Mouse (Mus musculus): ENCODE results near the gene H2-M10.6. TPM values are rescaled to one million over a fixed set of nuclear protein-coding genes. Genes with fewer than 3 reads are reported as not detected.
A peak's percentile ranks its signal among the peaks of the same experiment; 100 is the strongest.

H2-M10.6 gene
- polyA plus RNA-seq, 1 experiment from 2014 or later = not detected

DNA sequence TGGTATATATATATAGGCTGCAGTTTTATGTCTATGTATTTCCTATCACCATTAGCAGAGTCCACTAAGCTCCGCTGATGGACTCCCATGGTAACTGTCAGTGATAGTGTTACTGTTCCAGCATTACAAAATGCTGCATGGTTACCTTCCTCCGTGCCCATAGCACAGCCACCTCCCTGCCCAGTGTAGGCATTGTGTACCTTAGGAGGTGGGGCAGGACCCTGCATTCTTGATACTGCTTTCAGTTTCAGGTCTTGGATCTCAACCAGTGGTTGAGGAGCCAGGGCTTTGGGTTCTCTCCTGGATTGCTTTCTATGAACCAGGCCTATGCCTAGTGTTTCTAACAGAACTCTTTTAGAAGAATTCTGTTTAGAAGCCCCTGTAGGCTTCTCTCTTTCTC is 38.0 kb downstream of the H2-M10.6 start:
- ATAC-seq (peak; percentile 84), DNase-seq (ENCODE audit: low spot score) (peak; percentile 69)
- Histone ChIP-seq H3K9me3 (ENCODE audit: low read length) (no peaks in the 10 kb centered on the region), H3K4me2 (replicated peaks; ENCODE audit: low read depth, low read length) (no peak overlapping the region), H3K27me3 (replicated peaks; ENCODE audit: insufficient read depth, low read length) (no peaks in the 10 kb centered on the region), H3K27ac (ENCODE audit: low read length) (peak overlapping the region; percentile 49; the same call in 1 of the 2 replicates), H3K4me1 (ENCODE audit: insufficient read depth, low read depth, low read length) (no peaks in the 10 kb centered on the region), H3K4me3 (ENCODE audit: low read depth, low read length) (no peak overlapping the region), H3K9ac (replicated peaks; ENCODE audit: low read depth) (no peak overlapping the region), H3K36me3 (ENCODE audit: insufficient read depth, low read length) (peaks cover 20% of the 10 kb centered on the region)
- no peak for TF ChIP-seq CTCF (IDR thresholded peaks at IDR 0.05)
- TF ChIP-seq EP300 (IDR thresholded peaks at IDR 0.05) = no peak
- WGBS = 65% methylated on average over 2 of the region's 2 CpGs

DNA sequence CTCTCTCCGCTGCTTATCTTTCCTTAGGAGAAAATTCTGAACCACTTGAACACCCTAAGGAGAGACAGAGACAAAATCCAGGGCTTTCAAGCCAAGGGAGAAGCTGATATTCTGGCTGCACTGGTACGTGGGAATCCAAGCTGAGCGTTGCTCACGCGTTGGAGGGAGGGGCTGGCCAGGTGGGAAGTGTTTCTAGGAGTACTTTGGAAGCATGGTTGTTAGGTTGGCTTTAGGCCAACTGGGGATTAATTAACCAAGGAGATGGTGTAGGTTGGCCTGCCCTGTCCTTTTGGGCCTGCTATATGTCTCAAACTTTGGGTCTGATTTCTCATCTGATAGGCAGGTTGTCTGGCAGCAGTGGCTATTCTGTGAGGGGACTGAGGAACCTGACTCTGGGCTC is 39.2 kb downstream of the H2-M10.6 start:
- DNase-seq (ENCODE audit: low spot score) = no peak
- no peaks in the 10 kb centered on the region for H3K4me1 ChIP-seq (ENCODE audit: insufficient read depth, low read depth, low read length)
- no peak overlapping the region for H3K4me2 ChIP-seq (replicated peaks; ENCODE audit: low read depth, low read length)
- no peak for ATAC-seq
- peaks cover 23% of the 10 kb centered on the region for H3K36me3 ChIP-seq (ENCODE audit: insufficient read depth, low read length)
- H3K27ac ChIP-seq (ENCODE audit: low read length) = no peak overlapping the region
- TF ChIP-seq EP300 (IDR thresholded peaks at IDR 0.05) (no peak), CTCF (IDR thresholded peaks at IDR 0.05) (no peak)
- no peaks in the 10 kb centered on the region for H3K27me3 ChIP-seq (replicated peaks; ENCODE audit: insufficient read depth, low read length)
- no peak overlapping the region for H3K4me3 ChIP-seq (ENCODE audit: low read depth, low read length)
- 56% methylated on average over 5 of the region's 5 CpGs for WGBS
- no peak overlapping the region for H3K9ac ChIP-seq (replicated peaks; ENCODE audit: low read depth)
- H3K9me3 ChIP-seq (ENCODE audit: low read length) = no peaks in the 10 kb centered on the region

DNA sequence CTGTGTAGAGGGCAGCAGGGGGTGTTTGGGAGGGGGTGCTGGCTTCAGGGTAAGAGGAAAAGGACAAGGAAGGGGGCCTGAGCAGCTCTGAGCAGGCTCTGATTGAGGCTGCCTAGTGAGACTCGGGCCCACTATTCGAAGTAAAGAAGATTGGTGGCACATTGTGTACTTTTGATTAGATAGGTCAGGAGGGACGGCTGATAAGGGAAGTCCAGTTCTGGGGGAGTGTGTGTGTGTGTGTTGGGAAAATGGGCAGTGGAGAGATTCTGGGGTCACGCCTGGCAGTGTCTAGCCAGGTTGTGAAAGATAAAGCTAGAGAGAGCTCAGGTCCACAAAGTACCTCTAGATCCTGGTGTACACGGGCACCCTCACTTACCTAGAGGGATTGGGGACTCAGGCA is 39.7 kb downstream of the H2-M10.6 start:
- Histone ChIP-seq H3K4me1 (ENCODE audit: insufficient read depth, low read depth, low read length) (no peaks in the 10 kb centered on the region), H3K9ac (replicated peaks; ENCODE audit: low read depth) (no peak overlapping the region), H3K9me3 (ENCODE audit: low read length) (no peaks in the 10 kb centered on the region), H3K27me3 (replicated peaks; ENCODE audit: insufficient read depth, low read length) (no peaks in the 10 kb centered on the region), H3K36me3 (ENCODE audit: insufficient read depth, low read length) (peaks cover 26% of the 10 kb centered on the region), H3K4me3 (ENCODE audit: low read depth, low read length) (no peak overlapping the region), H3K4me2 (replicated peaks; ENCODE audit: low read depth, low read length) (no peak overlapping the region), H3K27ac (ENCODE audit: low read length) (no peak overlapping the region)
- TF ChIP-seq CTCF (IDR thresholded peaks at IDR 0.05) (no peak), EP300 (IDR thresholded peaks at IDR 0.05) (no peak)
- WGBS = 62% methylated on average over 5 of the region's 5 CpGs
- DNase-seq (ENCODE audit: low spot score) (no peak), ATAC-seq (no peak)

DNA sequence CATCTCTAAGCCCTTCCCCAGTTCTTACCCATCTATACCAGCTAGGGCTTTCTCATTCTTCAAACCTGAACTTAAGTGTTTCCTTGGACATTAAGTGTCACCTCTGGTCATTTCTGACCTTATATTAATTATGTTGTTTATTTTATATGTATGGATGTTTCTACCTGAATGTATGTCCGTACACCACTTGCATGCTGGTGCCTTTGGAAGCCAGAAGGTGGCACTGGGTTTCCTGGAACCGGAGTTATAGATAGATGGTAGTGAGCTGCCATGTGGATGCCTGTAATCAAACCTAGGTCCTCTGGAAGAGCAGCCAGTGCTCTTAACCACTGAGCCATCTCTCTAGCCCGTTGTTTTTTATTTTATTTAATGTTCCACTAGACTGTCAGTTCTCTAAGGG is 43.5 kb downstream of the H2-M10.6 start:
- peaks cover 43% of the 10 kb centered on the region for H3K36me3 ChIP-seq (ENCODE audit: insufficient read depth, low read length)
- H3K4me2 ChIP-seq (replicated peaks; ENCODE audit: low read depth, low read length) = no peak overlapping the region
- H3K27ac ChIP-seq (ENCODE audit: low read length) = no peak overlapping the region
- H3K27me3 ChIP-seq (replicated peaks; ENCODE audit: insufficient read depth, low read length) = no peaks in the 10 kb centered on the region
- no peak overlapping the region for H3K9ac ChIP-seq (replicated peaks; ENCODE audit: low read depth)
- no peaks in the 10 kb centered on the region for H3K9me3 ChIP-seq (ENCODE audit: low read length)
- no peak overlapping the region for H3K4me3 ChIP-seq (ENCODE audit: low read depth, low read length)
- no peaks in the 10 kb centered on the region for H3K4me1 ChIP-seq (ENCODE audit: insufficient read depth, low read depth, low read length)
- ATAC-seq = no peak
- WGBS = 90% methylated on average over 3 of the region's 3 CpGs
- TF ChIP-seq CTCF (IDR thresholded peaks at IDR 0.05) (no peak), EP300 (IDR thresholded peaks at IDR 0.05) (no peak)
- no peak for DNase-seq (ENCODE audit: low spot score)

DNA sequence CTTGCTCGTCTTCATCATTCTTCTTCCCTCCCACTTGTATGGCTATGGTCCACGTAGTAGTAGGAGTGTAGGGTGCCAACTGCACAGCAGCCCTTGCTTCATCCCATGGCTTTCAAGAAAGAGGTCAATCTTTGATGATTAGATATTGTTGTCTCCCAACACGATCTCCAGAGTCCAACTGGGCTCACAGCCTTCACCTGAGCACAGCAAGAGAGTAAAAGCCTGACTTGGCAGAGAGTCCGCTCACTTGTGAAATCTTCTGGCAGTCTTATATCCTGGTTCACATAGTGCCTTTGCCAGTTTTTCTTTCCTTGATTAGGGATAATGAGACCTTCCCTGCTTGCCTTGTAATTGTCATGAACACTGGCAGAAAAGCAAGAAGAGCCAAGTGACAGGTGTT is 44.3 kb downstream of the H2-M10.6 start:
- no peak overlapping the region for H3K9ac ChIP-seq (replicated peaks; ENCODE audit: low read depth)
- H3K9me3 ChIP-seq (ENCODE audit: low read length) = no peaks in the 10 kb centered on the region
- no peak overlapping the region for H3K4me3 ChIP-seq (ENCODE audit: low read depth, low read length)
- H3K36me3 ChIP-seq (ENCODE audit: insufficient read depth, low read length) = peaks cover 43% of the 10 kb centered on the region
- no peak for DNase-seq (ENCODE audit: low spot score)
- no peak for TF ChIP-seq EP300 (IDR thresholded peaks at IDR 0.05)
- TF ChIP-seq CTCF (IDR thresholded peaks at IDR 0.05) = no peak
- H3K27ac ChIP-seq (ENCODE audit: low read length) = no peak overlapping the region
- no peak for ATAC-seq
- no peak overlapping the region for H3K4me2 ChIP-seq (replicated peaks; ENCODE audit: low read depth, low read length)
- H3K27me3 ChIP-seq (replicated peaks; ENCODE audit: insufficient read depth, low read length) = no peaks in the 10 kb centered on the region
- H3K4me1 ChIP-seq (ENCODE audit: insufficient read depth, low read depth, low read length) = no peaks in the 10 kb centered on the region
- 91% methylated on average over 4 of the region's 4 CpGs for WGBS

DNA sequence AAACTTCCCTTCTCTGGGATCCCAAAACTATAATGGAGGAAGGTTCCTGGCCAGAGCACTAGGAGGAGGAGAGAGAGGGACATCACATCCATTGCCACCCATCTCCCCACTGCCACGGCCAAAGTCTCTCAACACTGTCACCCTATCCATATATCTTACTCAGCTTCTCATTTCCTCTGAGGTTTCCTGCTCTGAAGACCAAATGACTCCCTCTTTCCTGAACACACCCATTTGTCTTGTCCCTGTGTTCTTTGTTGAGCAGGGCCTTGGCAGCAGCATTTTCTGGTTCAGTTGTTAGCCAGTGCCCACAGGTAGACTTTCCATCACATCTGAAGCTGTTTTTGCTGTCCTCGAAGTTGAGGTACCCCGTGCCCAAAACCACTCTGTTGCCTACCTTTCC is 46.2 kb downstream of the H2-M10.6 start:
- TF ChIP-seq CTCF (IDR thresholded peaks at IDR 0.05) (no peak), EP300 (IDR thresholded peaks at IDR 0.05) (no peak)
- 82% methylated on average over 3 of the region's 3 CpGs for WGBS
- H3K36me3 ChIP-seq (ENCODE audit: insufficient read depth, low read length) = peaks cover 35% of the 10 kb centered on the region

DNA sequence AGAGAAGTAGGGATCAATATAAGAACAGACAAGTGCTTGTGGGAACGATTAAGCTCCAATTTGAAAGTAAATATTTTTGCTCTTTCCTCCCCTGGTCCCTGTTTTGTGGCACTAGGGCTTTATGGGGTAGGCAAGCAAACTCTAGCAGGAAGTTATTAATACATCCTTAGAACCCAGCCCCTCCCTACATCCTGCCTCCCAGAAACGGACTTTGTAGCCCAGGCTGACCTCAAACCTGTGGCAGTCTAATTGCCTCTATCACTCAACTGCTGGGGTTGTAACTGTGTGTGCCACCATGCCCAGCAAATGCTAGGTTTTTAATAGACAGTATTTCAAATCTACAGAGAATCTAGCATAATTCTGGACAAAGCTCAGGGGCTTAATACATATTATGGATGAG is 49.7 kb downstream of the H2-M10.6 start:
- Histone ChIP-seq H3K9ac (replicated peaks; ENCODE audit: low read depth) (no peak overlapping the region), H3K36me3 (ENCODE audit: insufficient read depth, low read length) (peaks cover 17% of the 10 kb centered on the region; the same call in 1 of the 2 replicates), H3K9me3 (ENCODE audit: low read length) (no peaks in the 10 kb centered on the region), H3K27me3 (replicated peaks; ENCODE audit: insufficient read depth, low read length) (peaks cover 4% of the 10 kb centered on the region; the same call in 1 of the 2 replicates), H3K4me3 (ENCODE audit: low read depth, low read length) (no peak overlapping the region), H3K27ac (ENCODE audit: low read length) (no peak overlapping the region), H3K4me2 (replicated peaks; ENCODE audit: low read depth, low read length) (no peak overlapping the region), H3K4me1 (ENCODE audit: insufficient read depth, low read depth, low read length) (no peaks in the 10 kb centered on the region)
- ATAC-seq (no peak), DNase-seq (ENCODE audit: low spot score) (no peak)
- TF ChIP-seq EP300 (IDR thresholded peaks at IDR 0.05) = no peak
- no peak for TF ChIP-seq CTCF (IDR thresholded peaks at IDR 0.05)
- WGBS = 35% methylated on average over 2 of the region's 2 CpGs

More for the DNA sequence above, 46.2 kb downstream of the H2-M10.6 start:
- no peak overlapping the region for H3K27ac ChIP-seq (ENCODE audit: low read length)
- ATAC-seq (no peak), DNase-seq (ENCODE audit: low spot score) (no peak)
- H3K9ac ChIP-seq (replicated peaks; ENCODE audit: low read depth) = no peak overlapping the region
- H3K4me2 ChIP-seq (replicated peaks; ENCODE audit: low read depth, low read length) = no peak overlapping the region
- no peaks in the 10 kb centered on the region for H3K27me3 ChIP-seq (replicated peaks; ENCODE audit: insufficient read depth, low read length)
- no peak overlapping the region for H3K4me3 ChIP-seq (ENCODE audit: low read depth, low read length)
- H3K9me3 ChIP-seq (ENCODE audit: low read length) = no peaks in the 10 kb centered on the region
- H3K4me1 ChIP-seq (ENCODE audit: insufficient read depth, low read depth, low read length) = no peaks in the 10 kb centered on the region

Other genes starting within 250 kb of the H2-M10.6 start
- gene H2-M9, start 169.5 kb upstream of the H2-M10.6 start, polyA plus RNA-seq (2015; fragmentation: Nextera tagmentation; extraction: Ambion mirVana) = 0.11 and 0.40 TPM in 2 replicates
- gene H2-M1, start 140.0 kb upstream of the H2-M10.6 start, polyA plus RNA-seq (2015; fragmentation: Nextera tagmentation; extraction: Ambion mirVana) = not detected in 2 replicates
- gene H2-M10.5, start 39.3 kb upstream of the H2-M10.6 start, polyA plus RNA-seq (2015; fragmentation: Nextera tagmentation; extraction: Ambion mirVana) = not detected in 2 replicates
- gene Trim26, start 25.0 kb downstream of the H2-M10.6 start, polyA plus RNA-seq (2015; fragmentation: Nextera tagmentation; extraction: Ambion mirVana) = 29.7 and 35.3 TPM in 2 replicates
- 0.10 and 0.14 TPM in 2 replicates for gene Trim15, start 55.0 kb downstream of the H2-M10.6 start, polyA plus RNA-seq (2015; fragmentation: Nextera tagmentation; extraction: Ambion mirVana)
- gene Trim10, start 57.4 kb downstream of the H2-M10.6 start, polyA plus RNA-seq (2015; fragmentation: Nextera tagmentation; extraction: Ambion mirVana) = 3.5 and 3.6 TPM in 2 replicates
- gene Trim40, start 78.0 kb downstream of the H2-M10.6 start, polyA plus RNA-seq (2015; fragmentation: Nextera tagmentation; extraction: Ambion mirVana) = not detected in 2 replicates
- not detected in 2 replicates for gene Trim31, start 85.9 kb downstream of the H2-M10.6 start, polyA plus RNA-seq (2015; fragmentation: Nextera tagmentation; extraction: Ambion mirVana)
- 13.4 and 13.5 TPM in 2 replicates for gene Rnf39, start 130.7 kb downstream of the H2-M10.6 start, polyA plus RNA-seq (2015; fragmentation: Nextera tagmentation; extraction: Ambion mirVana)
- gene Ppp1r11, start 139.6 kb downstream of the H2-M10.6 start, polyA plus RNA-seq (2015; fragmentation: Nextera tagmentation; extraction: Ambion mirVana) = 96.9 and 108 TPM in 2 replicates
- gene Znrd1, start 146.4 kb downstream of the H2-M10.6 start, polyA plus RNA-seq (2015; fragmentation: Nextera tagmentation; extraction: Ambion mirVana) = 63.8 and 72.8 TPM in 2 replicates
- 5.1 and 6.1 TPM in 2 replicates for gene Znrd1as, start 146.4 kb downstream of the H2-M10.6 start, polyA plus RNA-seq (2015; fragmentation: Nextera tagmentation; extraction: Ambion mirVana)
- gene 2410137M14Rik, start 169.1 kb downstream of the H2-M10.6 start, polyA plus RNA-seq (2015; fragmentation: Nextera tagmentation; extraction: Ambion mirVana) = 0.14 TPM in 1 of 2 replicates, not detected in the other
- 0.13 and 0.21 TPM in 2 replicates for gene H2-M5, start 177.4 kb downstream of the H2-M10.6 start, polyA plus RNA-seq (2015; fragmentation: Nextera tagmentation; extraction: Ambion mirVana)
- 35.6 and 44.3 TPM in 2 replicates for gene Zfp57, start 189.0 kb downstream of the H2-M10.6 start, polyA plus RNA-seq (2015; fragmentation: Nextera tagmentation; extraction: Ambion mirVana)
- 0.07 TPM in 1 of 2 replicates, not detected in the other for gene Mog, start 211.2 kb downstream of the H2-M10.6 start, polyA plus RNA-seq (2015; fragmentation: Nextera tagmentation; extraction: Ambion mirVana)
- 5.8 and 6.2 TPM in 2 replicates for gene Gabbr1, start 233.8 kb downstream of the H2-M10.6 start, polyA plus RNA-seq (2015; fragmentation: Nextera tagmentation; extraction: Ambion mirVana)